Mouse (Mus musculus) midbrain, embryonic 16.5 days (tissue): ENCODE measurements around the gene Kcnt1. TPM values are rescaled to one million over a fixed set of nuclear protein-coding genes. Genes with fewer than 3 reads are reported as not detected.

ENCODE experiments used
- ATAC-seq: fragments of 200-750 bp; cut with Nextera tagmentation; 2 replicates; pipeline ENCODE4 v1.8.0; 2017; ENCODE audit warnings: moderate TSS enrichment
- H3K27ac ChIP-seq: fragments of 300-500 bp; sonication (generic); 2 replicates; pipeline ENCODE4 v1.5.1; 2014; ENCODE audit warnings: mild to moderate bottlenecking, low read length, mixed read lengths
- H3K27me3 ChIP-seq: fragments of 300-500 bp; sonication (generic); 2 replicates; pipeline ENCODE4 v1.6.1; 2014; ENCODE audit warnings: low read depth, low read length, mixed read lengths; ENCODE audit not compliant: control insufficient read depth, insufficient read depth
- H3K36me3 ChIP-seq: fragments of 300-500 bp; sonication (generic); 2 replicates; pipeline ENCODE4 v1.6.1; 2014; ENCODE audit warnings: mild to moderate bottlenecking, low read length, moderate library complexity, mixed read lengths; ENCODE audit not compliant: control insufficient read depth, insufficient read depth
- H3K4me1 ChIP-seq: fragments of 300-500 bp; sonication (generic); 2 replicates; pipeline ENCODE4 v1.6.1; 2014; ENCODE audit warnings: mild to moderate bottlenecking, low read length, mixed read lengths; ENCODE audit not compliant: control insufficient read depth, insufficient read depth
- H3K4me2 ChIP-seq: fragments of 300-500 bp; sonication (generic); 2 replicates; pipeline ENCODE4 v1.6.1; 2014; ENCODE audit warnings: mild to moderate bottlenecking, low read length, mixed read lengths
- H3K4me3 ChIP-seq: fragments of 300-500 bp; sonication (generic); 2 replicates; pipeline ENCODE4 v1.5.1; 2014; ENCODE audit warnings: low read depth, mild to moderate bottlenecking, low read length, moderate library complexity, mixed read lengths
- H3K9ac ChIP-seq: fragments of 300-500 bp; sonication (generic); 2 replicates; pipeline ENCODE4 v1.6.1; 2014; ENCODE audit warnings: low read depth, low read length, mixed read lengths
- H3K9me3 ChIP-seq: fragments of 300-500 bp; sonication (generic); replicated peaks from 2 replicates; pipeline ENCODE4 v1.6.1; 2014; ENCODE audit warnings: mild to moderate bottlenecking, low read length, mixed read lengths; ENCODE audit not compliant: control insufficient read depth, poor library complexity, severe bottlenecking
- WGBS: fragments of 180-500 bp; shearing (Covaris S2); extraction: QIAGEN DNeasy Blood & Tissue Kit; methylation state at CpG from one replicate; pipeline ENCODE4 v1.1.7; 2014; 5-methylcytosine and 5-hydroxymethylcytosine counted together
- polyA plus RNA-seq: library from polyadenylated mRNA; unstranded; fragments of >200 nt; fragmentation: Nextera tagmentation; extraction: Ambion mirVana; gene quantifications from 2 replicates; pipeline ENCODE4 v1.2.1, GENCODE M21; 2015

Kcnt1 gene
- polyA plus RNA-seq, 1 experiment from 2014 or later = 21.8 TPM

- Histone ChIP-seq H3K27ac (no peak overlapping the region), H3K4me2 (no peak overlapping the region), H3K27me3 (no peaks in the 10 kb centered on the region), H3K4me1 (no peaks in the 10 kb centered on the region), H3K9ac (no peak overlapping the region), H3K36me3 (peaks cover 15% of the 10 kb centered on the region), H3K4me3 (no peak overlapping the region), H3K9me3 (no peaks in the 10 kb centered on the region)
- 0 out of 2 replicates have a peak, but pooled peaks have one; percentile 6 for ATAC-seq
- WGBS = 77% methylated on average over 2 of the region's 2 CpGs
Observed at GRCm38 (mm10) chr2:25923799-25924198, 60.3 kb downstream of the Kcnt1 start.

- H3K4me3 ChIP-seq = no peak overlapping the region
- no peaks in the 10 kb centered on the region for H3K4me1 ChIP-seq
- H3K9me3 ChIP-seq = no peaks in the 10 kb centered on the region
- H3K27ac ChIP-seq = no peak overlapping the region
- H3K4me2 ChIP-seq = no peak overlapping the region
- 95% methylated on average over 4 of the region's 4 CpGs for WGBS
- no peak overlapping the region for H3K9ac ChIP-seq
- peaks cover 17% of the 10 kb centered on the region for H3K36me3 ChIP-seq
- no peaks in the 10 kb centered on the region for H3K27me3 ChIP-seq
- ATAC-seq = no peak
Observed at GRCm38 (mm10) chr2:25924934-25925333, 61.4 kb downstream of the Kcnt1 start.

- H3K4me1 ChIP-seq = no peaks in the 10 kb centered on the region
- H3K4me3 ChIP-seq = no peak overlapping the region
- no peaks in the 10 kb centered on the region for H3K9me3 ChIP-seq
- 95% methylated on average over 7 of the region's 7 CpGs for WGBS
- peaks cover 34% of the 10 kb centered on the region for H3K36me3 ChIP-seq
- ATAC-seq = no peak
- no peak overlapping the region for H3K4me2 ChIP-seq
- no peaks in the 10 kb centered on the region for H3K27me3 ChIP-seq
- H3K27ac ChIP-seq = no peak overlapping the region
- H3K9ac ChIP-seq = no peak overlapping the region
Observed at GRCm38 (mm10) chr2:25927821-25928220, 64.3 kb downstream of the Kcnt1 start.

GRCm38 (mm10) chr2:25931249-25931859 lies 67.8 kb downstream of the Kcnt1 start:
- Histone ChIP-seq H3K27ac (no peak overlapping the region), H3K9ac (no peak overlapping the region), H3K4me2 (no peak overlapping the region), H3K9me3 (no peaks in the 10 kb centered on the region), H3K36me3 (peaks cover 56% of the 10 kb centered on the region), H3K27me3 (no peaks in the 10 kb centered on the region), H3K4me1 (no peaks in the 10 kb centered on the region), H3K4me3 (no peak overlapping the region)
- 81% methylated on average over 6 of the region's 6 CpGs for WGBS
- ATAC-seq = no peak

- no peak overlapping the region for H3K4me2 ChIP-seq
- no peak overlapping the region for H3K4me3 ChIP-seq
- WGBS = 93% methylated on average over 6 of the region's 6 CpGs
- no peaks in the 10 kb centered on the region for H3K9me3 ChIP-seq
- no peak for ATAC-seq
- peaks cover 36% of the 10 kb centered on the region for H3K36me3 ChIP-seq
- H3K27me3 ChIP-seq = no peaks in the 10 kb centered on the region
- no peaks in the 10 kb centered on the region for H3K4me1 ChIP-seq
- H3K27ac ChIP-seq = no peak overlapping the region
- H3K9ac ChIP-seq = no peak overlapping the region
Observed at GRCm38 (mm10) chr2:25940503-25940902, 77.0 kb downstream of the Kcnt1 start.

- 90% methylated on average over 2 of the region's 2 CpGs for WGBS
- Histone ChIP-seq H3K27ac (no peak overlapping the region), H3K9ac (no peak overlapping the region), H3K36me3 (peaks cover 22% of the 10 kb centered on the region), H3K4me3 (no peak overlapping the region), H3K9me3 (no peaks in the 10 kb centered on the region), H3K27me3 (no peaks in the 10 kb centered on the region), H3K4me2 (no peak overlapping the region), H3K4me1 (no peaks in the 10 kb centered on the region)
- ATAC-seq = no peak
Observed at GRCm38 (mm10) chr2:25943822-25944221, 80.3 kb downstream of the Kcnt1 start.

GRCm38 (mm10) chr2:25947950-25948349 lies 84.4 kb downstream of the Kcnt1 start:
- Histone ChIP-seq H3K4me3 (no peak overlapping the region), H3K27ac (no peak overlapping the region), H3K9ac (no peak overlapping the region), H3K9me3 (no peaks in the 10 kb centered on the region), H3K36me3 (peaks cover 17% of the 10 kb centered on the region), H3K27me3 (no peaks in the 10 kb centered on the region), H3K4me2 (no peak overlapping the region), H3K4me1 (no peaks in the 10 kb centered on the region)
- 86% methylated on average over 3 of the region's 3 CpGs for WGBS
- no peak for ATAC-seq

- Histone ChIP-seq H3K4me1 (no peaks in the 10 kb centered on the region), H3K27ac (no peak overlapping the region), H3K36me3 (peaks cover 14% of the 10 kb centered on the region), H3K9me3 (no peaks in the 10 kb centered on the region), H3K4me2 (no peak overlapping the region), H3K9ac (no peak overlapping the region), H3K27me3 (no peaks in the 10 kb centered on the region), H3K4me3 (no peak overlapping the region)
- 91% methylated on average over 3 of the region's 3 CpGs for WGBS
- no peak for ATAC-seq
Observed at GRCm38 (mm10) chr2:25949291-25949690, 85.8 kb downstream of the Kcnt1 start.
